Mouse (Mus musculus) urinary bladder, postnatal 14 days (tissue): Measurements from ENCODE around the gene Mdm4.
A peak's percentile ranks its signal among the peaks of the same experiment; 100 is the strongest.

Experiments used
- DNase-seq: peaks from one replicate; pipeline ENCODE4 v3.0.0; 2021; ENCODE audit warnings: low spot score

Gene Mdm4

DNA sequence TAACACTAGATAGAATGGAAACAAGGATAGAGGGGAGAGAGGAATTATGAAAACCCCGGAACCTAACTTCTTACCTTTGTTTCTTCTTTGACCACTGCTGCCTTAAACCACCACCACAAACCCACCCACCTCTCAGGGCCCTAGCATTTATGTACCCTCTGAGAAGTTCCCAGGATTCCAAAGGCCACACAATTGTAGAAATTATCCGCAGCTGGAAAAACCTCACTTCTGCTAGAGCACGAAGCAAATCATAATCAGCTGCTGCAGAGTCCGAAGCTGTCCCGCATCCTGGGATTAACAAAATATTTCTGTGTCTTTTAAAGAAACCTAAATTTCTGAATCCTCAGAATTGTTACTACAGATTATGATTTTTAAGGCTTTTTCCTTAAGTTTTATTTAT, at the start of gene Mdm4:
Mdm4 (minus strand) TSS at position 101 of the 400 bp plus-strand sequence.
- DNase-seq: no peak

DNA sequence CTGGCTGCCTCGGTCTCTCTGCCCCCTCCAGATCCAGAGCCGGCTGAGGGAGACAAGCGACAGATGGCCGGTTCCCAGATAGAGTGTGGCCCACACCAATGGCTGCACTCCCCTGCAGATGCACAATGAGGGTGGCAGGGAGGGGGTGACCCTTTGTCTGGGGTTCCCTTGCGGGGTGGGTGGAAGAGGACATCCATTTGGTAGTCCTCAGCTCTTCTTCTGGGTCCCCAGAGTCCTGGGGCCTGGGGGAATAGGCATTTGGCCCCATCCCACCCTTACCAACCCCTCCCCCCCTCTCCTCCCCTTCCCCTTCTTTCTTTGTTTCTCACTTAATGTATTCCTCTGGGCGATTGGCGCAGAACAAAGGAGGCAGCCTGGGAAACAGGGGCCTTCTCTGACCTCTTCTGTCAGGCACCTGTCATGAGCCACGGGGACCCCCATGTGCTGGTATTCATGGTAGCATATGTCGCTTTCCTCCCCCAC, 49.8 kb upstream of the Mdm4 start:
- no peak for DNase-seq

DNA sequence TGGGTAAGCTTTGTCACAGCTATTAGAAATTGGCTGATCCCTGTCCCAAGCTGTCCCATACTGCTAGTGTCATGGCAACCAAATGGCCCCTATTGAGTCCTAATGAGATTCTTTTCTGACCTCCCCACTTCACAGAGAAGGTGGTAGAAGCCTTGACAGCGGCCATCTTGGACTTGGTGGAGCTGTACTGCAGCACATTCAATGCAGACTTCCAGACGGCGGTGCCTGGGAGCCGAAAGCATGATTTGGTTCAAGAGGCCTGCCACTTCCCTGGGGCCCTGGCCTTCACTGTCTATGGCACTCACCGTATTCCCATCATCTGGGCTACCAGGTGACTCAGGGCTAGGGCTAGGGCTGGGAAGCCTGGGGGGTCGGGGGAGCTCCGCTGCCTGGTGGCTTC, 49.1 kb upstream of the Mdm4 start:
- no peak for DNase-seq

DNA sequence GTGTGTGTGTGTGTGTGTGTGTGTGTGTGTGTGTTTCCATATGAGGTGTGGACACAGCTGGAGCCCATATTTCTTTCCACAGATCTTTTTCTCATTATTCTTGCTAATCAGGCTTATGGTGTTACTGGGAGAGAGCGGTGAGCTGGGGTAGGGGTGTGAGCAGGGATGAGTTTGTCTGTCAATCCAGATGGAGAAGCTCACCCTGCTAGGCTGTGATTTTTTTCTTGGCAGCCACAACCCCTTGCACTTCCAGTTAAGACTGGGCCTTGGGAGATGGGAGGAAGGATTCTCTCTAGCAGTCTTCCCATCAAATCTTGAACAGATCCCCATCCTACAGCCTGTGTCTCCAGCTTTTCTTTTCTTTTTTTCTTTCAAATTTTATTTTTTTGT, 48.0 kb upstream of the Mdm4 start:
- DNase-seq: no peak

DNA sequence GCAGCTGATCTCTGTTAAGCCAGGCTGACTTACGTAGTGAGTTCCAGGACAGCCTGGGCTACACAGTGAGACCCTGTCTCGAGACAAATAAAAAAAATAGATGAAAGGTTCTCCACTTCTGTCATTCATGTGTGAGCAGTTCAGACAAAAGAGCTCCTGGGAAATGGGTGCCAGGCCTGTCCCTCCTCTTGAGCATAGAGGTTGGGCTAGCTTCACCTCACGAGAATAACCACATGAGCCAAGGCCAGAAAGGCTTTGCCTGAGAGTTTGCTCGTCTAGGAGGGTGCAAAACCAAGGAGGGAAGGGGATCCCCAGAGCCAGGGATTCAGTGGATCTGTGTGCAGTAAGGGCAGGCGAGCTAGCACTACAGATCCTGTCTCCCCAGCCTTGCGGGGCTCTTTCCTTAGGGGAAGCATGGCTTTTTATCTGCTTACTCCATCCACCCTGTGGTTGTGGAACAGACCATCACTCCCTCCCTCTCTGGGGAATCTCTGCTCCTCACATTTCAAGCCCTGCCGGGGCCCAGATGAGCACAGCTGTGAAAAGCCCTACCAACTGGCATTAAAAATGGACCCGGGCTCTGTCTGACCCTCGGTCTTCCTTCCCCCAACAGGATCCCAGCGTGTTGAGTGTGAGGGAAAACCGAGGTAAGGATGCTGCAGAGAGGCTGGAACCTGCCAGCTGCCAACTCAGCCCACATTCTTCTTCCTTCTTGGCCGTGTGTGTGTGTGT, 47.4 kb upstream of the Mdm4 start:
- DNase-seq: no peak

DNA sequence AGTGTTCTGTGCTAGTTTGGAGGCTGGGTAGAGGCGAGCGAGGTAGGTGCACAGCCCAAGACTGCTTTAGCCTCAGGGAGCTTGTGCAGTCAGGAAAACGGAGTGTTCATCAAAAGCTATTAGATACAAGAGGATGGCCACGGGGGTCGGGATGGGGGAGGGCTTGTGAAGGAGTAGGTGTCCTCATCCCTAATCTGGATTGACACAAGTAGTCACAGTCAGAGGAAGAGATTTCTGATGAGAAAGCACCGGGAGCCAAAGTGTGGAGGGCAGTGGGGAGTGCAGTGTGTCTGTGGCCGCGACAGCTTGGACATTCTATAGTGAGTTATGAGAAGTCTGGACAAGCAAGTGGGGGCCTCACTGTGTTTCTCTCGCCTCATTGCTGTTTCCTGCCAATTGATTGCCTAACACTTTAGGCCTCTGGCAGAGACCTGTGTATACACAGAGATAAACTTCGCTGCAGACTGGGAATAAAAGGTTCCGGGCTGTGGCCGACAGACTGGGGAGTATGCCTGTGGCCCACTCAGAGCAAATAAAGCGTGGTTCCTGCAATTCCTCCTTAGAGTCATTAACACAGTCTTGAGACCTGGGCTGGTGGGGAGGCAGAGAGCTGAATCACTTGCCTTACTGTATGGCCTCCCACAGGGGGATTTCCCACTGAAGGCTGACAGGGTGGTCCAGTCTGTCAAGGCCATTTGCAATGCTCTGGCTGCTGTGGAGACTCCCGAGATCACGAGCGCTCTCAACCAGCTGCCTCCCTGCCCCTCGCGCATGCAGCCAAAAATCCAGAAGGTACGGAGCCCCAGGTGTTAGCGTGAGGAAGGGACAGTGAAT, 46.5 kb upstream of the Mdm4 start:
- DNase-seq: peak; percentile 48

DNA sequence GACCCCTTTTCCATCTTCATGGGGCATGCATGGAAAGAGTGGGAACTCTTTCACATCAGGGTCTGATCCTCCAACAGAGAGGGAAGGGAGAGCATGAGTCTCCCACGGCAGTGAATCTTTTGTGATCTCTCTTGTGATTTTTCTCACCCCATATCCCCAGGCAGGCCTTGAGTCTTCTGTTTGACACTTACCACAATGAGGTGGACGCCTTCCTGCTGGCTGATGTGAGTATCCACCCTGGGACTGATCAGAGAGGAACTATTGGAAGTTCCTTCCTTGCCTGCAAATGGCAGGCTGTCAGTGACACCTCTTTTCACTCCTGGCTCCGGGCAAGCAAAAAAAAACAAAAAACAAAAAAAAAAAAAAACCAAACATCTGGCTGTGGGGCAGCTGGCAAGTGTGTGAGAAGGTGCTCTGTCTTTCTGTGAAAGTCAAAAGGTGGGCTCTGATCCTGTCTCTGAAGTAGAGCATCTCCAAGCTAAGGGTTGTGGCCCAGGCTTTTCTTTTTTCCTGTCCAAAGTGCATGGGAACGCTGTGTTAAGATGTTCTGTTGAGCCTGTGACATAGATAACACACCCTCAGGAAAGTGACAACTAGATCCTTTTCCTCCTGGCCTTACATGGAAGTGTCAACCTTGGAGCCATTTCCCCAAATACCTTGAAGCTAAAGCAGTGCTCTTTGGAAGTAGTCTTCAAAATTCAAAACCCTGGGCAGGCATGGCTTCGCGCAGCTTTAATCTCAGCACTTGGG, 45.5 kb upstream of the Mdm4 start:
- DNase-seq: no peak

DNA sequence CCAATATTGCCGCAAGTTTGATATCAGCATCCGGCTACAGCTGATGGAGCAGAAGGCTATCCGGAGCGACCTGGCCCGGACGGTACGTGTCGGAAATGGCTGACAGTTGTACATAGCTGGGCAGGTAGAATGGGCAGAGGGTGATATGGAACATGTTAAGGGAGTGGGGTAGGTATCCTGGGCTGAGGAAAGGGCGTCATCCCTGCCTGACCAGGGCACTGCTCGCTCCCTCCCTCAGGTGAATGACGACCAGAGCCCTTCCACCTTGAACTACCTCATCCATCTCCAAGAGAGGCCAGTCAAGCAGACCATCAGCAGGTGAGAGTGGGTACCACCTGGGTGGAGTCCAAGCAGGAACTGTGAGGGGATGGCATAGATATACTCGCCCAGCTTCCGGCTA, 44.2 kb upstream of the Mdm4 start:
- no peak for DNase-seq

DNA sequence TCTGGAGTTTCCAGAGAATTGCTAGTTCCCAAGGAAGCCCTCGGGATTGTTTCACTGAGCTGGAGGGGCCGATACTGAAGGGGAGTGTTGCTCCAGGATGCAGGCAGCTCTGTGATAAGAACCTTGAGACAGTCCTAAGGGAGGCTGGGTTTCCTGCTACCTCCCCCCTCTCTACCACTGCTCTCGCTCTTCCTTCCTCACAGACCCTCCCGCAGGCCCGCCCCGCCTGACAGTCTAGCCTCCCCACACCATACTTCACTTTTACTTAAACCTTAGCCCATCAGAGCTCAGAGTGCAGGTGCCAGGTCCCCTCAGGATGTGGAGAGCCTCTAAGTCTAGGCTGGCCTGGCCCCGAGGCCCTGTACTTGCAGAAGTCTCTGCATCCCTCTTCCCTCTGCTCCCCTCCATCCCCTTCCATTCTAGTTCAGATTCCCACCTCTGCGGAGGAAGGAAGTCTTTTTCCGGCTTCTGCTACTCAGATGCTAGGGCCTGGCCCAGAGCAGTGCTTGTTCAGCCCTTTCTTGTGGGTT, 43.0 kb upstream of the Mdm4 start:
- DNase-seq: no peak

DNA sequence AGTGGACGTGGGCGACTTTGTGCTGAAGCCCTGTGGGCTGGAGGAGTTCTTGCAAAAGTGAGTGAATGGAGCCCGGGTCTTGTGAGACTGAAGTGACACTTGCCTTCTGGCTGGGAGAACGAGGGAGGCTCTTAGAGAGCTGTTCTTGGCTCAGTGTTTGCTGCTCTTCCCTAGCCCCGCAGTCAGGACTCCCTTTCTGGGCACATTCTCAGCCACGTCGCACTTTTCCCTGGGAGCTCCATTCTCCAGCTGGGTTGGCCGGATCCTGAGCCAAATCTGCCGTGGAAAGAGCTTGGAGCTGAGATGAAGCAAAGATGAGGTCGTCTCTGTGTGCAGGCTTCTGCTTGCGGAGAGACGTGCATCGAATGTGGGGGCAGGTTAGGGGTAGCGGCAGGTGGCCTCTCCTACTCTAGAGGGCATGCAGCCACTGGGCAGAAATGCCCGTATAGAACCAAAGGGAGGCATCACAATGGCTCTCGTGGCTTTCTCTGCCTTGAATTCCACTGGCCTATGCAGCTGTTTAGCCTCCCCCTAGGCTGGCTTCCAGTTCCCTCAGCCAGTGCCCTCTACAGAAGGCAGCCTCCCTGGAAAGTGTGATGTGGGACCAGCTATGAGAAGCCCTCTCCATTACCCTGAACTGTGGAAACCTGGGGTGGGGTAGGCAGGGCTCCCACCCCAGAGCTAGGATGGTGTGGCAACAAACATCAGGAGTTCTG, 41.5 kb upstream of the Mdm4 start:
- DNase-seq: peak; percentile 69

DNA sequence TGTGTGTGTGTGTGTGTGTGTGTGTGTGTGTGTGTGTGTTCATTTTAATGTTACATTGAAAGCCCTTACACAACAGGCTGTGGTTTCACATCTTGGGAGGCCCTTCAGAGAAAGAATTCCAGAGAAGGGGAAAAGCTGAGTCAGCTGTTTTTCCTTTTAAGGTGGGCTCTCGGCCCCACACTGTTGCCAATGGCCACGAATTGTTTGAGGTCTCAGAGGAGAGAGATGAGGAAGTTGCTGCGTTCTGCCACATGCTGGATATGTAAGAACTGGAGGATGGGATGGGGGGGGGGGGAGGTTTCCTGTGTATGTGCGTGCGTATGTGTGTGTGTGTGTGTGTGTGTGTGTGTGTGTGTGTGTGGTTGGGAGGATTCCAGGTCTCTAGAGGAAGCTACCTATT, 39.8 kb upstream of the Mdm4 start:
- DNase-seq: no peak

DNA sequence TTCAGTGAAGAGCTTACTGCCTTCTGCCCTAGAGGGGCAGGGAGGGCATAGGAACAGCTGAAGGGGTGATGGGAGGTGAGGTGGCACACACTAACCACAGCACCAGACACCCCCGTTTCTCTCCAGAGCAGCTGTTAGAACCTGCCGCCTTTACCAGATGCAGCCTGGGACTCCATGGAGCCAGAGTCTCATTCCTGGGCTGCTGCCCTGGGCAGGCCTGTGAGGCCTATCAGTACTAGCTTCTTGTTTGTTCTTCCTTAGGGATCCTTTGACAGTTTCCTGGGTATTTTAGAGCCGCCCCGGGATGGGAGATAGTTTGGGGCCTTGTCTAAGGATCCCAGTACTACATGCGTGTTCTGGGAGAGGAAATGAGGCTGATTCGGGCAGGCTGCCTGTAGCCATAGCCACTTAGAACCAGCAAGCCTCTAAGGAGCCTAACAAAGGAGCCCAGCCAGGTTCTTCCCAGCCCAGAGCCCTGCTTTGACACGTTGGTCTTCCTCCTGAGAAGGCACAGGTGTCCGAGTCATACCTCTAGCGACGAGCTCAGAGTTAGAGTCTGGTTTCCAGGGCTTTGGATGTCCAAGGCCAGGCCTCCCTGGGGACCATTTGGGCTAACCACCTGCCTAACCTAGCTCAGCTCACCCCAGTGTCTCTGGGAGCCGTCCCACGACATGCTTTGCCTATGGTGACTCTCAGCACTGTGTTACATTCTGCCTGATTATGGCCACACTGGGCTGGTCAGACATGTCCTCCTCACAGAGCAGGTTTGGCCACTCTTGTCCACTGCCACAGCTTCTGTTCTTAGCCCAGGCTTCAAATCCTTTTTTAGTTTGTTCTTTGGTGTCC, 39.1 kb upstream of the Mdm4 start:
- peak; percentile 46 for DNase-seq

DNA sequence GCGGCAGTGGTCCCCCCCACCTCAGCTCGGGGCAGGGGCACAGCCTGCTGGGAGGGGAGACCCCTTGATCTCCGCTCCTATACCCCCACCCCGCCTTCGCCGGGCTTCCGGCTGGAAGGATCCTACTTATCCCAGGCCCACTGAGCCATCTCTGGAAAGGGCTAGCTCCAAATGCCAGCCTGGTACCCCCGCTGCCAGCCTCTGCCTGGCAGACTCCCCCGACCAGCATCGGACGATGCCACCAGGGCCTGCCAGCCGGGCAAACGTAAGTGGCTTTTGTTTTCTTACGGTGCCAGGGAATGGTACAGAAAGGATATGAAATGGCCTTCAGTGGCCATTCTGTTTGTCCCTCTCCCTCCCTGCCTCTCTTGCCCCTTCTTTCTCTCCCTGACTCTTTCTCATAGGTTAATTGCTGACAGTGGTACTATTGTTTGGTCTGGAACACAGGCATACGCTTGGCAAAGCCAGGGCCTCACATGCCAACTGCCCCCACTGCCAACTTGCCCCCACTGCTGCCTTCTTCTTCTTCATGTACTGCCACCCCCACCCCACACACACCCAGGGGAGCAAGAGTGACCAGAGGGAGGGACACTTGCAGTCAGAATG, 38.4 kb upstream of the Mdm4 start:
- DNase-seq: no peak

DNA sequence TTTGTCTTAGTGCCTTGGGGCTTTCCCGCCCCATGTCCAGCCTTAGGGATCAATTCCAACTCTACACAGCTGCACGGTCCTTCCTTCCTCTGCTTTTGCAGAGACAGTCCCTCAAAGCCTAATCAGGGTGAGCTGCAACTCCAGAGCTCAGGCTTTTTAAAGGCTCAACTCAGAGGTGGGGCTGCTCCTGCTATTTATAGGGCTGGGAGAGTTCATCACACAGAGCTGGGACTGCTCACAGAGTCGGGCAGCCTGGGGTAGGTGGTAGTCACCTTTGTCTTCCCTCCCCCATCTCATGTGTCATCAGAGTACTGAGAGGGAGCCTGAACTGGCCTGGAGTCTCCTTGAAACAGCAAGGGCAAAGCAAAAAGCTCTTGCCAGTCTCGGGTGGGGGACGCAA, 37.9 kb upstream of the Mdm4 start:
- no peak for DNase-seq

DNA sequence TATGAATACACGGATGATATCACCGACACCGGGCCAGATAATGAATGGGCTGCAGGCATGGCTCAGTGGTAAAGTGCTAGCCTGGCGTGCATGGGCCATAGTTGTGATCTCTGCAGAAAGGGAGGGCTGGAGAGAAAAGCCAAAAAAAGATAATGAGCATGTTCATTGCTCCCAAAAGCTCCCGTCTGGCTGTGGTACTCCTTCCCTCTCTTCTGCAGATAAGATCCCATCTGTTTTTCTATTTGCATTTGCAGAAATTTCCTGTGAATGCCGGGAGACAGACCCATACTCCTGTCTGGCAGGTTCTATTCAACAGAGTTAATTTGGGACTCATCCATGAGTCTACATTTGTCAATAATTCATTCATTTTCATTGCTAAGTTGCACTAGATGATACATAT, 32.8 kb upstream of the Mdm4 start:
- no peak for DNase-seq

DNA sequence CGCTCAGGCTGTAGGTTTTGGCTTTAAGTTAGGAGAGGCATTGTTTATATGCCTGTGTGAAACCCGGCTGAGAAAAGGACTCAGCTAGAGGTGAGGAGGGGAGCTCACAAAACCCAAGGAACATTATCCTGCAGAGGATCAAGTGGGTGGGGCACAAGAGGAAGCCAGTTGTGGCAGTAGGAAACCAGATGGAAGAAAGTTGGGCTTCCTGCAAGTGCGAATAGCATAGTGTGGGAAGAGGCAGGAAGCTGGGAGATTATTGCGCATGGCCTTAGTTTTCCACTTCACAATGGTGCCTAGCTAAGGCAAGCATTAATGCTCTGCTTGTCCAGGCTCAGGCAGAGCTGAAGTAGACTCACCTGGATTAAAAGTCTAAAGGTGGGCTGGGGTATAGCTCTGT, 30.3 kb upstream of the Mdm4 start:
- DNase-seq: no peak

DNA sequence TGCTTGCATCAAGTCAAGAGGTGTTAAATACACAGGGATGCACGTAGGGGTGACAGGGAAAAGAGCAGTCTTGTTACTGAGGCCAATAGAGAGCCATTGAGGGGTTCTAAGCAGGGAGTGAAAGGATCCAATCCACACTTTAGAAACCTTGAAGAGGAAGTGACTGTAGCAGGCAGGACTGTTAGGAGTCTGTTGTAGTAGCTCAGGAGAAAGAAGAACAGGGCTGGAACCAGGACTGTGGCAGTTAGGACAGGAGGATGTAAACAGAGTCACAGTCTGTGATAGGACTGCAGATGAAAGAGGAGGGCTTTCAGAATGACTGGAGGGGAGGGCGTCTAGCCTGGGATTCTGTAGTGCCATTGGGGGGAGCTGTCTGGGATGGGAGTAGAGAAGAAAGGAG, 29.2 kb upstream of the Mdm4 start:
- DNase-seq: no peak

DNA sequence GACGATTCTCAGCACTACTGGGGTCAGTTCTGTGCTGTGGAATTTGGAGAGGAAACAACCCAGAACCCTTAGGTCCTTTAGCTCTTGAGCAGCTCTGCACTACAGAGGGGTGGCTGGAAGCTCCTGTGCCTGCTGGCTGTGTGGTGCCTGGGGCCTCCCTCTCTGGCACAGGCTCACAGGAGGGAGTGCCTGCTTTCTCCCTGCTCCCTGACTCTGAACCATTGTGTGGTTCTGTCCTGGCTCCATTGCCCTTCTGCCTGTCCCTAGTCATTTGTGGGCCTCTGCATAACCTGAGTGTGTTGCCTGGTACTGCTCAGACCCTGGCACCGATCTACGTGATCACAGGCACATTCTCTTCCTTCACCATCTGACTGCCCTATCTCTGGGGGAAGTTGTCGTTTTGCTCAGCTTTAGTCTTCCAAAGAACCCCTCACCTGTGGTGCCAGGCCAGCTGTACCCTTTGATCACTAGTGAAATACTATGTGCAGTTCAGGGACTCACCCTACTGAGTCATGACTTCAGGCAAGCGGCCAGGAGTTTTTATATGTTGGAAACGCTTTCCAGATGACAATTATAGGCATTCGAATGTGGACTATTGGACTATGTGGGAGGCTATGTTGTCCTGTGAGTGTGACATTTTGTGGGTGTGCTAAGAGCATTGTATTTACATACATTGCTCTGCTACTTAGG, 27.1 kb upstream of the Mdm4 start:
- peak; percentile 64 for DNase-seq

DNA sequence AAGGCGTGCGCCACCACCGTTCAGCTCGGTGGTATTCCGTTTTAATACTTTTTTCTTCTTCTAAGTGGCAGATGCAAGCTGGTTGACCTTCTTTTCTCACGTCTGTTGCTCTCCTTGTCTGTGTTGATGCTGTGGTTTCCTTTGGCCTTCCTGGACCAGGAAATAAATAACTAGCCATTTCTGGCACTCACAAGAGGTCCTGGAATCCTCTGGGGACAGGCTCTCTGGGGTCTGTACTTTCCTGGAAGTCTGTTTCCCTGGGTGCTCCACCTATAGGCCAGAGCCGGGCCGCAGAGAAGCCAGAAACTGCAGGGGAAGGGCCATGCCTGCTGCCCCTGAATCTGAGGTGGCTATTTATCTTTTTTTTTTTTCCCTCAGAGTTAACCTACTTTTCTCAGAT, 24.0 kb upstream of the Mdm4 start:
- DNase-seq: no peak

DNA sequence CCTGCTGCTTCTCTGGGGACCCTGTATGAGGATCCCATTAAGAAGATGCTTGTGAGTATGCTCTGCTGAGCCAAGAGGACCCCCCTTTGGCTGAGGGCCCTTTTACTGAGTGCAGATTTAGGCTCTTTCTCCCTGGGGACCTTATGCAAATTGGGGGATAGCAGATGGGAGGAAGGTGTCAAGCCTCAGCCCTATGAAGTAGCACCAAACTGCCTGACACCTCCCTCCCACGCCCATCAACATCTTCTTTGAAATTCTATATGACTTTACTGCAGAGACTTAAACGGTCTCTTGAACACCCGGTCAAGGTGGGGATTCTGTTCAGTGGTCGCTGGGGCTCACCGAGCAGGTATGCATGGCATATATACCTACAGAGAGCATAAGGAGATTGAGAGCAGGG, 22.7 kb upstream of the Mdm4 start:
- DNase-seq: no peak
